Mouse (Mus musculus) cortical plate, adult 2 months (tissue): ENCODE results near the gene Gp5.

Source experiments
- CTCF ChIP-seq: fragments of 200-500 bp; IDR thresholded peaks from 2 replicates; pipeline ENCODE4 v1.5.1; 2011; ENCODE audit warnings: mild to moderate bottlenecking, control low read depth, low read length; ENCODE audit not compliant: insufficient read depth; ENCODE audit errors: extremely low read depth
- POLR2A ChIP-seq: fragments of 200-500 bp; IDR thresholded peaks from 2 replicates; pipeline ENCODE4 v1.6.1; 2011; ENCODE audit warnings: mild to moderate bottlenecking, low read length, control low read depth; ENCODE audit not compliant: insufficient read depth; ENCODE audit errors: extremely low read depth

DNA sequence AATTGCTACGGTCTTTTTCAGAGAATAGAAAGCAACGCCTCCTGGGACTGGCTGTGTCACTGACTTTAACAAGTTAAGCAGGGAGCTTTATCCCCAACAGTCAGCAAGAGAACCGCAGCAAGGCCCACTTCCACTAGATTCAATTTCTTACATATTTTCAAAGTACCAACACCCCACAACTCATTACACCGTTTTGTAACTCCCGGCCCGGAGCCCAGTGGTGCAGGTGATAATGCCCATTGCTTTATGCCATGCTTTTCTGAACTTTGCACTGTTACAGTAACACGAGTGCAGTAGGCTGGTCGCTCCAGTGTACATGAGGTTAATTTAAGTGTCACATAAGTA is 436 bp downstream of the Gp5 start:
- TF ChIP-seq POLR2A: no peak
- TF ChIP-seq CTCF: no peak
